14 mouse cellular contexts compared by ENCODE assay signal in the genomic region with DNA sequence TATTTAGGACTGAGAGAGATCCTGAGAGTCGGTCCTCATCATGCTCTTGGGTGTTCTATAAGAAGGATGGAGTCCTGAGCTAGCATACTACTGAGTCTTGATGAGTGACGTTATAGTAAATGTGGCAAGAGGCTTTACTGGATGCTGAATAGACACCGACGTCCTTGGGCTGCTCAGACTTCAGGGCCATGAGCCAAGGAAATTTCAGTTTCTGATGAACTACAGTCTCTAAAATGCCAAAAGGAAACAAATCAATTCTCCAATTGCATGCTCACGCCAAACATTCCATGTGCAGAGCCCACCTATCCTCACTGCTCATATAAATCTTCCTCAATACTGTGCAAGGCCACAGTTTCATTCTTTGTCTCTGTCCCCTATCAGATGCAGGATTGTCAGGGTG.
"Had no signal": no experiment of that assay in that cellular context is flagged by ENCODE, and none has a peak within 500 bp of the region (broad histone marks: within the 10 kb centered on the region; RNA-seq: fewer than 3 reads in every experiment).

No protein-coding gene starts in this region.

- H3K9me3 ChIP-seq: limb, embryonic 10.5 days; liver, embryonic 12.5 days; midbrain, embryonic 10.5 days; midbrain, embryonic 15.5 days; neural tube, embryonic 13.5 days; stomach, embryonic 15.5 days had no signal

- H3K4me1 ChIP-seq: liver, embryonic 12.5 days; midbrain, embryonic 10.5 days; midbrain, embryonic 15.5 days; neural tube, embryonic 13.5 days; stomach, embryonic 15.5 days had no signal

- H3K27me3 ChIP-seq: liver, embryonic 12.5 days; midbrain, embryonic 15.5 days; neural tube, embryonic 13.5 days; stomach, embryonic 15.5 days had no signal

- H3K9ac ChIP-seq: liver, embryonic 12.5 days; lung, embryonic 14.5 days; midbrain, embryonic 15.5 days; neural tube, embryonic 13.5 days; stomach, embryonic 15.5 days had no signal

- H3K4me3 ChIP-seq: left cerebral cortex, adult 2 months; limb, embryonic 10.5 days; liver, embryonic 12.5 days; midbrain, embryonic 10.5 days; midbrain, embryonic 15.5 days; neural tube, embryonic 13.5 days; stomach, embryonic 15.5 days had no signal

- DNase-seq: lung, embryonic 14.5 days; lung, postnatal 10 days; lung, postnatal 4 days; right cerebral cortex, postnatal 14 days; thymus, adult 2 months; thymus, postnatal 25 days had no signal

- H3K4me2 ChIP-seq: liver, embryonic 12.5 days; lung, embryonic 14.5 days; midbrain, embryonic 15.5 days; neural tube, embryonic 13.5 days; stomach, embryonic 15.5 days had no signal

- H3K27ac ChIP-seq: left cerebral cortex, adult 2 months; limb, embryonic 10.5 days; liver, embryonic 12.5 days; midbrain, embryonic 10.5 days; midbrain, embryonic 15.5 days; neural tube, embryonic 13.5 days; stomach, embryonic 15.5 days had no signal

- ATAC-seq: intestine, postnatal 0 days; liver, embryonic 12.5 days; midbrain, embryonic 15.5 days had no signal

- H3K36me3 ChIP-seq: limb, embryonic 10.5 days; liver, embryonic 12.5 days; midbrain, embryonic 10.5 days; midbrain, embryonic 15.5 days; neural tube, embryonic 13.5 days; stomach, embryonic 15.5 days had no signal
